Mouse (Mus musculus) kidney, embryonic 16.5 days (tissue): Measurements from ENCODE around the gene Ddx19a. TPM values are rescaled to one million over a fixed set of nuclear protein-coding genes. Genes with fewer than 3 reads are reported as not detected.
"Not testable (repeated sequence)": the region's sequence is repeated elsewhere in the genome, so short reads cannot be mapped to it uniquely, and the experiment has no call there.

Experiments
- ATAC-seq: fragments of 200-750 bp; cut with Nextera tagmentation; 2 replicates; pipeline ENCODE4 v1.8.0; 2017; ENCODE audit warnings: moderate TSS enrichment; ENCODE audit not compliant: low FRiP score, low TSS enrichment
- H3K27ac ChIP-seq: fragments of 300-500 bp; sonication (generic); 2 replicates; pipeline ENCODE4 v1.5.1; 2014; ENCODE audit warnings: low read length
- H3K27me3 ChIP-seq: fragments of 300-500 bp; sonication (generic); 2 replicates; pipeline ENCODE4 v1.6.1; 2014; ENCODE audit warnings: low read length, control low read depth, mixed read lengths; ENCODE audit not compliant: insufficient read depth
- H3K36me3 ChIP-seq: fragments of 300-500 bp; sonication (generic); 2 replicates; pipeline ENCODE4 v1.6.1; 2014; ENCODE audit warnings: low read length, control low read depth, mixed read lengths; ENCODE audit not compliant: insufficient read depth
- H3K4me1 ChIP-seq: fragments of 300-500 bp; sonication (generic); 2 replicates; pipeline ENCODE4 v1.6.1; 2014; ENCODE audit warnings: low read length, control low read depth, mixed read lengths; ENCODE audit not compliant: insufficient read depth
- H3K4me2 ChIP-seq: fragments of 300-500 bp; sonication (generic); replicated peaks from 2 replicates; pipeline ENCODE4 v1.6.1; 2014; ENCODE audit warnings: low read depth, low read length
- H3K4me3 ChIP-seq: fragments of 300-500 bp; sonication (generic); 2 replicates; pipeline ENCODE4 v1.5.1; 2014; ENCODE audit warnings: mild to moderate bottlenecking, low read length
- H3K9ac ChIP-seq: fragments of 300-500 bp; sonication (generic); replicated peaks from 2 replicates; pipeline ENCODE4 v1.6.1; 2014; ENCODE audit warnings: low read length
- H3K9me3 ChIP-seq: fragments of 300-500 bp; sonication (generic); 2 replicates; pipeline ENCODE4 v1.6.1; 2016; ENCODE audit warnings: low read length, control low read depth
- WGBS: fragments of 180-500 bp; shearing (Covaris S2); extraction: QIAGEN DNeasy Blood & Tissue Kit; methylation state at CpG from one replicate; pipeline ENCODE4 v1.1.7; 2014; 5-methylcytosine and 5-hydroxymethylcytosine counted together
- polyA plus RNA-seq: library from polyadenylated mRNA; unstranded; fragments of >200 nt; fragmentation: Nextera tagmentation; extraction: Ambion mirVana; gene quantifications from 2 replicates; pipeline ENCODE4 v1.2.1, GENCODE M21; 2015

Gene Ddx19a
- polyA plus RNA-seq, 1 experiment from 2014 or later: 15.0 TPM

GRCm38 (mm10) chr8:110958553-110958952 is 39.0 kb downstream of the Ddx19a start:
- Histone ChIP-seq H3K36me3 (peaks cover 37% of the 10 kb centered on the region), H3K4me1 (peaks cover 13% of the 10 kb centered on the region; the same call in 1 of the 2 replicates)
- H3K27ac ChIP-seq, H3K9ac ChIP-seq, H3K4me2 ChIP-seq, H3K9me3 ChIP-seq, H3K4me3 ChIP-seq, H3K27me3 ChIP-seq, ATAC-seq: not testable (repeated sequence)
- WGBS: 96% methylated on average over 7 of the region's 7 CpGs

- peaks cover 35% of the 10 kb centered on the region for H3K36me3 ChIP-seq
- 79% methylated on average over 5 of the region's 5 CpGs for WGBS
These were observed 39.5 kb downstream of the Ddx19a start for GRCm38 (mm10) chr8:110958135-110958534.

GRCm38 (mm10) chr8:110957471-110957870 is 40.1 kb downstream of the Ddx19a start:
- no peaks in the 10 kb centered on the region for H3K9me3 ChIP-seq
- 87% methylated on average over 19 of the region's 19 CpGs for WGBS
- no peaks in the 10 kb centered on the region for H3K27me3 ChIP-seq
- no peak overlapping the region for H3K4me2 ChIP-seq
- H3K4me3 ChIP-seq: no peak overlapping the region
- H3K36me3 ChIP-seq: peaks cover 29% of the 10 kb centered on the region
- ATAC-seq: no peak
- H3K9ac ChIP-seq: no peak overlapping the region
- peaks cover 13% of the 10 kb centered on the region; the same call in 1 of the 2 replicates for H3K4me1 ChIP-seq
- H3K27ac ChIP-seq: no peak overlapping the region

More at GRCm38 (mm10) chr8:110958135-110958534, 39.5 kb downstream of the Ddx19a start:
- H3K9ac ChIP-seq: no peak overlapping the region
- no peaks in the 10 kb centered on the region for H3K27me3 ChIP-seq
- no peak overlapping the region for H3K4me2 ChIP-seq
- no peaks in the 10 kb centered on the region for H3K9me3 ChIP-seq
- H3K27ac ChIP-seq: no peak overlapping the region
- peaks cover 13% of the 10 kb centered on the region; the same call in 1 of the 2 replicates for H3K4me1 ChIP-seq
- no peak for ATAC-seq
- H3K4me3 ChIP-seq: no peak overlapping the region

GRCm38 (mm10) chr8:110956619-110957450 is 40.8 kb downstream of the Ddx19a start:
- Histone ChIP-seq H3K9ac (no peak overlapping the region), H3K27me3 (no peaks in the 10 kb centered on the region), H3K4me2 (no peak overlapping the region), H3K4me3 (no peak overlapping the region), H3K4me1 (peaks cover 13% of the 10 kb centered on the region; the same call in 1 of the 2 replicates), H3K9me3 (no peaks in the 10 kb centered on the region), H3K27ac (no peak overlapping the region), H3K36me3 (peaks cover 24% of the 10 kb centered on the region; the same call in 1 of the 2 replicates)
- ATAC-seq: no peak; the same call in 1 of the 2 replicates
- 89% methylated on average over 15 of the region's 15 CpGs for WGBS

- no peaks in the 10 kb centered on the region for H3K27me3 ChIP-seq
- no peaks in the 10 kb centered on the region for H3K9me3 ChIP-seq
- peaks cover 13% of the 10 kb centered on the region; the same call in 1 of the 2 replicates for H3K4me1 ChIP-seq
- no peak overlapping the region for H3K4me3 ChIP-seq
- WGBS: 54% methylated on average over 8 of the region's 8 CpGs
- no peak for ATAC-seq
- H3K36me3 ChIP-seq: peaks cover 19% of the 10 kb centered on the region; the same call in 1 of the 2 replicates
- H3K27ac ChIP-seq: no peak overlapping the region
- H3K4me2 ChIP-seq: no peak overlapping the region
- H3K9ac ChIP-seq: no peak overlapping the region
These were observed 42.8 kb downstream of the Ddx19a start for GRCm38 (mm10) chr8:110954776-110955175.

- Histone ChIP-seq H3K9ac (no peak overlapping the region), H3K4me1 (peaks cover 6% of the 10 kb centered on the region; the same call in 1 of the 2 replicates), H3K4me3 (no peak overlapping the region), H3K36me3 (no peaks in the 10 kb centered on the region), H3K4me2 (no peak overlapping the region), H3K27me3 (no peaks in the 10 kb centered on the region), H3K9me3 (no peaks in the 10 kb centered on the region), H3K27ac (no peak overlapping the region)
- 73% methylated on average over 17 of the region's 17 CpGs for WGBS
- ATAC-seq: no peak; the same call in 1 of the 2 replicates
These were observed 47.5 kb downstream of the Ddx19a start for GRCm38 (mm10) chr8:110950065-110950484.

- H3K4me3 ChIP-seq: no peak overlapping the region
- 83% methylated on average over 4 of the region's 4 CpGs for WGBS
- no peak overlapping the region for H3K4me2 ChIP-seq
- no peak overlapping the region for H3K9ac ChIP-seq
- no peaks in the 10 kb centered on the region for H3K9me3 ChIP-seq
- peaks cover 21% of the 10 kb centered on the region for H3K4me1 ChIP-seq
- no peak for ATAC-seq
- no peaks in the 10 kb centered on the region for H3K36me3 ChIP-seq
- H3K27ac ChIP-seq: no peak overlapping the region
- H3K27me3 ChIP-seq: no peaks in the 10 kb centered on the region
These were observed 51.9 kb downstream of the Ddx19a start for GRCm38 (mm10) chr8:110945716-110946115.

- Histone ChIP-seq H3K27ac (no peak overlapping the region), H3K27me3 (no peaks in the 10 kb centered on the region), H3K36me3 (no peaks in the 10 kb centered on the region), H3K4me2 (no peak overlapping the region), H3K4me3 (no peak overlapping the region), H3K9ac (no peak overlapping the region), H3K4me1 (peaks cover 21% of the 10 kb centered on the region), H3K9me3 (no peaks in the 10 kb centered on the region)
- ATAC-seq: no peak
- WGBS: 86% methylated on average over 7 of the region's 7 CpGs
These were observed 53.2 kb downstream of the Ddx19a start for GRCm38 (mm10) chr8:110944276-110944876.

- 34% methylated on average over 10 of the region's 10 CpGs for WGBS
- peak overlapping the region; percentile 69 for H3K27ac ChIP-seq
- peak; percentile 88 for ATAC-seq
- no peak overlapping the region for H3K4me3 ChIP-seq
- no peaks in the 10 kb centered on the region for H3K27me3 ChIP-seq
- peaks cover 28% of the 10 kb centered on the region for H3K4me1 ChIP-seq
- no peak overlapping the region for H3K9ac ChIP-seq
- no peaks in the 10 kb centered on the region for H3K36me3 ChIP-seq
- H3K9me3 ChIP-seq: no peaks in the 10 kb centered on the region
- H3K4me2 ChIP-seq: no peak overlapping the region
These were observed 56.1 kb downstream of the Ddx19a start for GRCm38 (mm10) chr8:110941453-110941948.
